Mouse (Mus musculus): Measurements from ENCODE around the gene Stpg4. TPM values are rescaled to one million over a fixed set of nuclear protein-coding genes. Genes with fewer than 3 reads are reported as not detected.
A peak's percentile ranks its signal among the peaks of the same experiment; 100 is the strongest.

The Stpg4 gene
- total RNA-seq, 2 experiments from 2014 or later = not detected

- ATAC-seq (ENCODE audit: poor library complexity, severe bottlenecking) = no peak
These were observed 75.2 kb downstream of the Stpg4 start for GRCm38 (mm10) chr17:87352106-87352897.

GRCm38 (mm10) chr17:87351241-87352105 is 76.1 kb downstream of the Stpg4 start:
- no peak for ATAC-seq (ENCODE audit: poor library complexity, severe bottlenecking)

GRCm38 (mm10) chr17:87350471-87351240 is 76.9 kb downstream of the Stpg4 start:
- ATAC-seq (ENCODE audit: poor library complexity, severe bottlenecking) = no peak

- ATAC-seq (ENCODE audit: poor library complexity, severe bottlenecking) = no peak
These were observed 78.0 kb downstream of the Stpg4 start for GRCm38 (mm10) chr17:87349575-87349974.

- no peak for ATAC-seq (ENCODE audit: poor library complexity, severe bottlenecking)
These were observed 78.5 kb downstream of the Stpg4 start for GRCm38 (mm10) chr17:87349069-87349468.

- no peak for ATAC-seq (ENCODE audit: poor library complexity, severe bottlenecking)
These were observed 79.2 kb downstream of the Stpg4 start for GRCm38 (mm10) chr17:87348353-87348752.

GRCm38 (mm10) chr17:87345252-87345593 is 82.3 kb downstream of the Stpg4 start:
- no peak for ATAC-seq (ENCODE audit: poor library complexity, severe bottlenecking)

GRCm38 (mm10) chr17:87344441-87345251 is 82.9 kb downstream of the Stpg4 start:
- ATAC-seq (ENCODE audit: poor library complexity, severe bottlenecking) = peak; percentile 75

GRCm38 (mm10) chr17:87343060-87343703 is 84.4 kb downstream of the Stpg4 start:
- no peak for ATAC-seq (ENCODE audit: poor library complexity, severe bottlenecking)

Other genes starting within 250 kb of the Stpg4 start
- gene Mcfd2, start 161.8 kb downstream of the Stpg4 start, total RNA-seq (2015) = 16.1 and 19.7 TPM in 2 replicates
- 38.5 and 44.9 TPM in 2 replicates for gene Mcfd2, start 161.8 kb downstream of the Stpg4 start, total RNA-seq (2017)
- gene Ttc7, start 144.9 kb downstream of the Stpg4 start, total RNA-seq (2015) = 78.8 and 94.9 TPM in 2 replicates
- gene Ttc7, start 144.9 kb downstream of the Stpg4 start, total RNA-seq (2017) = 94.0 and 96.3 TPM in 2 replicates
- gene Calm2, start 19.2 kb upstream of the Stpg4 start, total RNA-seq (2015) = 594 and 654 TPM in 2 replicates
- 1,417 and 1,603 TPM in 2 replicates for gene Calm2, start 19.2 kb upstream of the Stpg4 start, total RNA-seq (2017)
- gene Epcam, start 208.2 kb upstream of the Stpg4 start, total RNA-seq (2015) = 0.50 TPM in 1 of 2 replicates, not detected in the other
- gene Epcam, start 208.2 kb upstream of the Stpg4 start, total RNA-seq (2017) = 1.1 TPM in 1 of 2 replicates, not detected in the other
- gene Msh2, start 244.6 kb upstream of the Stpg4 start, total RNA-seq (2015) = 13.4 and 15.6 TPM in 2 replicates
- gene Msh2, start 244.6 kb upstream of the Stpg4 start, total RNA-seq (2017) = 30.6 and 31.6 TPM in 2 replicates